Mouse (Mus musculus): Measurements from ENCODE around the gene Sec14l5. TPM values are rescaled to one million over a fixed set of nuclear protein-coding genes. Genes with fewer than 3 reads are reported as not detected.
A peak's percentile ranks its signal among the peaks of the same experiment; 100 is the strongest.
"Not testable (repeated sequence)": the region's sequence is repeated elsewhere in the genome, so short reads cannot be mapped to it uniquely, and the experiment has no call there.

The Sec14l5 gene
- total RNA-seq, 2 experiments from 2014 or later = not detected

- ATAC-seq (replicated peaks; ENCODE audit: low FRiP score, poor library complexity, severe bottlenecking) = no peak
These were observed 58.6 kb downstream of the Sec14l5 start for GRCm38 (mm10) chr16:5205431-5205970.

- ATAC-seq (replicated peaks; ENCODE audit: low FRiP score, poor library complexity, severe bottlenecking) = no peak
These were observed 59.1 kb downstream of the Sec14l5 start for GRCm38 (mm10) chr16:5206051-5206450.

GRCm38 (mm10) chr16:5210365-5210764 lies 63.5 kb downstream of the Sec14l5 start:
- no peak for ATAC-seq (replicated peaks; ENCODE audit: low FRiP score, poor library complexity, severe bottlenecking)

GRCm38 (mm10) chr16:5212150-5212549 lies 65.2 kb downstream of the Sec14l5 start:
- ATAC-seq (replicated peaks; ENCODE audit: low FRiP score, poor library complexity, severe bottlenecking) = no peak

- ATAC-seq (replicated peaks; ENCODE audit: low FRiP score, poor library complexity, severe bottlenecking) = no peak
These were observed 67.2 kb downstream of the Sec14l5 start for GRCm38 (mm10) chr16:5214126-5214525.

- ATAC-seq (replicated peaks; ENCODE audit: low FRiP score, poor library complexity, severe bottlenecking) = no peak
These were observed 69.8 kb downstream of the Sec14l5 start for GRCm38 (mm10) chr16:5216686-5217085.

- ATAC-seq (replicated peaks; ENCODE audit: low FRiP score, poor library complexity, severe bottlenecking) = no peak
These were observed 70.6 kb downstream of the Sec14l5 start for GRCm38 (mm10) chr16:5217341-5218133.

GRCm38 (mm10) chr16:5221403-5221802 lies 74.5 kb downstream of the Sec14l5 start:
- ATAC-seq (replicated peaks; ENCODE audit: low FRiP score, poor library complexity, severe bottlenecking) = no peak

GRCm38 (mm10) chr16:5222140-5222539 lies 75.2 kb downstream of the Sec14l5 start, which contains the start of gene AU021092:
AU021092 (minus strand) TSS chr16:5222299.
- no peak for ATAC-seq (replicated peaks; ENCODE audit: low FRiP score, poor library complexity, severe bottlenecking)

GRCm38 (mm10) chr16:5226534-5226933 lies 79.6 kb downstream of the Sec14l5 start:
- not testable (repeated sequence) for ATAC-seq (replicated peaks; ENCODE audit: low FRiP score, poor library complexity, severe bottlenecking)

- not testable (repeated sequence) for ATAC-seq (replicated peaks; ENCODE audit: low FRiP score, poor library complexity, severe bottlenecking)
These were observed 80.6 kb downstream of the Sec14l5 start for GRCm38 (mm10) chr16:5227501-5227900.

- ATAC-seq (replicated peaks; ENCODE audit: low FRiP score, poor library complexity, severe bottlenecking) = not testable (repeated sequence)
These were observed 81.2 kb downstream of the Sec14l5 start for GRCm38 (mm10) chr16:5228103-5228502.

- no peak for ATAC-seq (replicated peaks; ENCODE audit: low FRiP score, poor library complexity, severe bottlenecking)
These were observed 86.1 kb downstream of the Sec14l5 start for GRCm38 (mm10) chr16:5232982-5233381.

GRCm38 (mm10) chr16:5233418-5234313 lies 86.8 kb downstream of the Sec14l5 start, which contains the start of gene Alg1:
Alg1 (plus strand) TSS chr16:5233621.
- ATAC-seq (replicated peaks; ENCODE audit: low FRiP score, poor library complexity, severe bottlenecking) = peak; percentile 98

Other genes starting within 250 kb of the Sec14l5 start
- 5.0 and 6.9 TPM in 2 replicates for gene Nudt16l1, start 208.3 kb upstream of the Sec14l5 start, total RNA-seq (2015; ENCODE audit: low replicate concordance)
- 0.51 and 2.2 TPM in 2 replicates for gene Nudt16l1, start 208.3 kb upstream of the Sec14l5 start, total RNA-seq (2017; ENCODE audit: low replicate concordance)
- gene Anks3, start 182.9 kb upstream of the Sec14l5 start, total RNA-seq (2015; ENCODE audit: low replicate concordance) = 14.4 and 17.3 TPM in 2 replicates
- 16.4 and 25.0 TPM in 2 replicates for gene Anks3, start 182.9 kb upstream of the Sec14l5 start, total RNA-seq (2017; ENCODE audit: low replicate concordance)
- not detected in 2 replicates for gene Sept12, start 149.3 kb upstream of the Sec14l5 start, total RNA-seq (2015; ENCODE audit: low replicate concordance)
- gene Sept12, start 149.3 kb upstream of the Sec14l5 start, total RNA-seq (2017; ENCODE audit: low replicate concordance) = not detected in 2 replicates
- not detected in 2 replicates for gene Smim22, start 139.8 kb upstream of the Sec14l5 start, total RNA-seq (2015; ENCODE audit: low replicate concordance)
- not detected in 2 replicates for gene Smim22, start 139.8 kb upstream of the Sec14l5 start, total RNA-seq (2017; ENCODE audit: low replicate concordance)
- 35.3 and 39.2 TPM in 2 replicates for gene Rogdi, start 133.6 kb upstream of the Sec14l5 start, total RNA-seq (2015; ENCODE audit: low replicate concordance)
- 6.8 and 9.5 TPM in 2 replicates for gene Rogdi, start 133.6 kb upstream of the Sec14l5 start, total RNA-seq (2017; ENCODE audit: low replicate concordance)
- 29.0 and 43.9 TPM in 2 replicates for gene Glyr1, start 97.2 kb upstream of the Sec14l5 start, total RNA-seq (2015; ENCODE audit: low replicate concordance)
- 42.1 and 57.2 TPM in 2 replicates for gene Glyr1, start 97.2 kb upstream of the Sec14l5 start, total RNA-seq (2017; ENCODE audit: low replicate concordance)
- 16.1 and 19.6 TPM in 2 replicates for gene Ubn1, start 97.1 kb upstream of the Sec14l5 start, total RNA-seq (2015; ENCODE audit: low replicate concordance)
- 23.6 and 31.4 TPM in 2 replicates for gene Ubn1, start 97.1 kb upstream of the Sec14l5 start, total RNA-seq (2017; ENCODE audit: low replicate concordance)
- gene Ppl, start 14.7 kb upstream of the Sec14l5 start, total RNA-seq (2015; ENCODE audit: low replicate concordance) = not detected in 2 replicates
- gene Ppl, start 14.7 kb upstream of the Sec14l5 start, total RNA-seq (2017; ENCODE audit: low replicate concordance) = not detected in 2 replicates
- gene Nagpa, start 56.9 kb downstream of the Sec14l5 start, total RNA-seq (2015; ENCODE audit: low replicate concordance) = 4.4 and 9.6 TPM in 2 replicates
- gene Nagpa, start 56.9 kb downstream of the Sec14l5 start, total RNA-seq (2017; ENCODE audit: low replicate concordance) = 5.6 and 15.1 TPM in 2 replicates
- not detected in 2 replicates for gene AU021092, start 75.2 kb downstream of the Sec14l5 start, total RNA-seq (2015; ENCODE audit: low replicate concordance)
- not detected in 2 replicates for gene AU021092, start 75.2 kb downstream of the Sec14l5 start, total RNA-seq (2017; ENCODE audit: low replicate concordance)
- gene Alg1, start 86.5 kb downstream of the Sec14l5 start, total RNA-seq (2015; ENCODE audit: low replicate concordance) = 5.8 and 6.1 TPM in 2 replicates
- gene Alg1, start 86.5 kb downstream of the Sec14l5 start, total RNA-seq (2017; ENCODE audit: low replicate concordance) = 2.6 and 5.4 TPM in 2 replicates
- gene Eef2kmt, start 108.9 kb downstream of the Sec14l5 start, total RNA-seq (2015; ENCODE audit: low replicate concordance) = 1.3 and 2.3 TPM in 2 replicates
- 1.8 and 4.5 TPM in 2 replicates for gene Eef2kmt, start 108.9 kb downstream of the Sec14l5 start, total RNA-seq (2017; ENCODE audit: low replicate concordance)

Measured in erythroblast, adult 5-6 weeks (primary cell).